Mouse (Mus musculus) spleen, adult 10 weeks (tissue): ENCODE results near the gene Pdf. TPM values are rescaled to one million over a fixed set of nuclear protein-coding genes. Genes with fewer than 3 reads are reported as not detected.

ENCODE experiments used
- polyA plus RNA-seq: library from polyadenylated mRNA; stranded (reverse); fragments of 350-450 nt; fragmentation: Illumina TruSeq; extraction: RNeasy Lipid Tissue Mini Kit (QIAGEN cat#74804); gene quantifications from one replicate; pipeline ENCODE4 v1.2.3, GENCODE M21; 2015; ENCODE audit warnings: low replicate concordance; ENCODE audit not compliant: insufficient read depth

Pdf gene
- polyA plus RNA-seq: 17.4 TPM

GRCm38 (mm10) chr8:107048061-107048941 is at the start of gene Pdf:
TSS of gene Pdf (minus strand) at chr8:107048614.

GRCm38 (mm10) chr8:107096366-107097036 is 48.1 kb upstream of the Pdf start, which contains the start of gene Terf2:
TSS of gene Terf2 (minus strand) at chr8:107096547.

GRCm38 (mm10) chr8:107065511-107066496 is 17.4 kb upstream of the Pdf start, which contains the start of gene Tmed6:
TSS of gene Tmed6 (minus strand) at chr8:107065644.

GRCm38 (mm10) chr8:107056076-107056972 is 7.9 kb upstream of the Pdf start, which contains the start of the genes Cog8 and Nip7:
TSS of gene Cog8 (minus strand) at chr8:107056689.
TSS of gene Nip7 (plus strand) at chr8:107056877.

GRCm38 (mm10) chr8:107030650-107031576 is 17.5 kb downstream of the Pdf start, which contains the start of gene Vps4a:
TSS of gene Vps4a (plus strand) at chr8:107031222.

Other genes starting within 250 kb of the Pdf start
- 0.21 TPM for gene Has3, start 178.4 kb downstream of the Pdf start, polyA plus RNA-seq
- 39.9 TPM for gene Utp4, start 155.0 kb downstream of the Pdf start, polyA plus RNA-seq
- gene Sntb2, start 112.9 kb downstream of the Pdf start, polyA plus RNA-seq: 18.5 TPM
- 56.9 TPM for gene Vps4a, start 17.4 kb downstream of the Pdf start, polyA plus RNA-seq
- 33.0 TPM for gene Cog8, start 8.1 kb upstream of the Pdf start, polyA plus RNA-seq
- 46.5 TPM for gene Nip7, start 8.3 kb upstream of the Pdf start, polyA plus RNA-seq
- 0.50 TPM for gene Tmed6, start 17.0 kb upstream of the Pdf start, polyA plus RNA-seq
- 55.2 TPM for gene Terf2, start 47.9 kb upstream of the Pdf start, polyA plus RNA-seq
- 62.0 TPM for gene Cyb5b, start 102.0 kb upstream of the Pdf start, polyA plus RNA-seq
- 106 TPM for gene Nfat5, start 244.9 kb upstream of the Pdf start, polyA plus RNA-seq